Mouse (Mus musculus) midbrain, postnatal 0 days (tissue): ENCODE data around the gene Zfyve26. TPM values are rescaled to one million over a fixed set of nuclear protein-coding genes. Genes with fewer than 3 reads are reported as not detected.

Experiments
- ATAC-seq: fragments of 200-750 bp; cut with Nextera tagmentation; 2 replicates; pipeline ENCODE4 v1.8.0; 2017; ENCODE audit warnings: moderate number of reproducible peaks, mild to moderate bottlenecking, moderate TSS enrichment, moderate library complexity; ENCODE audit not compliant: low FRiP score
- DNase-seq: peaks from one replicate; pipeline ENCODE4 v3.0.0-alpha.2; 2015; ENCODE audit warnings: low spot score
- H3K27ac ChIP-seq: fragments of 300-500 bp; sonication (generic); 2 replicates; pipeline ENCODE4 v1.5.1; 2014; ENCODE audit warnings: low read depth, mild to moderate bottlenecking, low read length, mixed read lengths
- H3K27me3 ChIP-seq: fragments of 300-500 bp; sonication (generic); 2 replicates; pipeline ENCODE4 v1.6.1; 2014; ENCODE audit warnings: low read length, control low read depth, mixed read lengths; ENCODE audit not compliant: insufficient read depth
- H3K36me3 ChIP-seq: fragments of 300-500 bp; sonication (generic); 2 replicates; pipeline ENCODE4 v1.6.1; 2014; ENCODE audit warnings: low read length, control low read depth, mixed read lengths; ENCODE audit not compliant: insufficient read depth
- H3K4me1 ChIP-seq: fragments of 300-500 bp; sonication (generic); 2 replicates; pipeline ENCODE4 v1.6.1; 2014; ENCODE audit warnings: mild to moderate bottlenecking, control low read depth, antibody characterized with exemption, low read length, mixed read lengths; ENCODE audit not compliant: insufficient read depth
- H3K4me2 ChIP-seq: fragments of 300-500 bp; sonication (generic); 2 replicates; pipeline ENCODE4 v1.6.1; 2014; ENCODE audit warnings: low read depth, mild to moderate bottlenecking, low read length, mixed read lengths; ENCODE audit not compliant: poor library complexity, severe bottlenecking
- H3K4me3 ChIP-seq: fragments of 300-500 bp; sonication (generic); 2 replicates; pipeline ENCODE4 v1.5.1; 2014; ENCODE audit warnings: low read depth, mild to moderate bottlenecking, low read length, moderate library complexity
- H3K9ac ChIP-seq: fragments of 300-500 bp; sonication (generic); replicated peaks from 2 replicates; pipeline ENCODE4 v1.6.1; 2014; ENCODE audit warnings: mild to moderate bottlenecking, low read length, moderate library complexity, mixed read lengths; ENCODE audit not compliant: poor library complexity, severe bottlenecking
- H3K9me3 ChIP-seq: fragments of 300-500 bp; sonication (generic); 2 replicates; pipeline ENCODE4 v1.6.1; 2016; ENCODE audit warnings: low read length, control low read depth
- CTCF ChIP-seq: IDR thresholded peaks from 2 replicates; pipeline ENCODE4 v1.5.1; 2016; ENCODE audit warnings: antibody characterized with exemption, mild to moderate bottlenecking
- WGBS: fragments of 180-500 bp; shearing (Covaris S2); extraction: QIAGEN DNeasy Blood & Tissue Kit; methylation state at CpG from one replicate; pipeline ENCODE4 v1.1.7; 2014; 5-methylcytosine and 5-hydroxymethylcytosine counted together
- polyA plus RNA-seq: library from polyadenylated mRNA; unstranded; fragments of >200 nt; fragmentation: Nextera tagmentation; extraction: Ambion mirVana; gene quantifications from 2 replicates; pipeline ENCODE4 v1.2.1, GENCODE M21; 2015
- total RNA-seq: library from RNA; depleted of rRNA; stranded (reverse); fragments of >200 nt; gene quantifications from 2 replicates; pipeline ENCODE4 v1.2.3, GENCODE M21; 2014; rRNA removed

Gene Zfyve26
- total RNA-seq: 10.3 and 25.6 TPM in 2 replicates
- polyA plus RNA-seq: 4.3 and 6.2 TPM in 2 replicates

- ATAC-seq: peak; percentile 97
- peak; percentile 65 for TF ChIP-seq CTCF
- H3K36me3 ChIP-seq: peaks cover 4% of the 10 kb centered on the region; the same call in 1 of the 2 replicates
- under 1% methylated on average over 29 of the region's 29 CpGs for WGBS
- peak within 1 kb of the TSS; percentile 48; the same call in 1 of the 2 replicates for H3K27ac ChIP-seq
- peak within 1 kb of the TSS; percentile 85 for H3K4me2 ChIP-seq
- peak; percentile 98 for DNase-seq
- H3K4me3 ChIP-seq: peak within 1 kb of the TSS; percentile 51
- no peaks in the 10 kb centered on the region for H3K4me1 ChIP-seq
- H3K27me3 ChIP-seq: no peaks in the 10 kb centered on the region
- H3K9ac ChIP-seq: peak within 1 kb of the TSS; percentile 52
- H3K9me3 ChIP-seq: no peaks in the 10 kb centered on the region
Observed at GRCm38 (mm10) chr12:79296126-79296816, at the start of gene Zfyve26. Gene Zfyve26, minus strand, starts transcription at chr12:79296304.

- H3K9ac ChIP-seq: no peak overlapping the region
- no peak for TF ChIP-seq CTCF
- H3K9me3 ChIP-seq: no peaks in the 10 kb centered on the region
- ATAC-seq (no peak), DNase-seq (no peak)
- no peaks in the 10 kb centered on the region for H3K36me3 ChIP-seq
- no peaks in the 10 kb centered on the region for H3K4me1 ChIP-seq
- H3K27ac ChIP-seq: no peak overlapping the region
- 61% methylated on average over 6 of the region's 6 CpGs for WGBS
- no peaks in the 10 kb centered on the region for H3K27me3 ChIP-seq
- H3K4me2 ChIP-seq: no peak overlapping the region
- H3K4me3 ChIP-seq: no peak overlapping the region
Observed at GRCm38 (mm10) chr12:79341291-79341845, 45.3 kb upstream of the Zfyve26 start.

GRCm38 (mm10) chr12:79340513-79340912, 44.4 kb upstream of the Zfyve26 start:
- H3K27me3 ChIP-seq: no peaks in the 10 kb centered on the region
- no peaks in the 10 kb centered on the region for H3K36me3 ChIP-seq
- WGBS: 81% methylated on average over 6 of the region's 6 CpGs
- H3K4me3 ChIP-seq: no peak overlapping the region
- H3K27ac ChIP-seq: no peak overlapping the region
- no peaks in the 10 kb centered on the region for H3K9me3 ChIP-seq
- no peaks in the 10 kb centered on the region for H3K4me1 ChIP-seq
- TF ChIP-seq CTCF: no peak
- no peak overlapping the region for H3K9ac ChIP-seq
- no peak overlapping the region for H3K4me2 ChIP-seq
- DNase-seq: no peak
- no peak for ATAC-seq

GRCm38 (mm10) chr12:79338791-79339190, 42.7 kb upstream of the Zfyve26 start:
- Histone ChIP-seq H3K4me1 (no peaks in the 10 kb centered on the region), H3K4me2 (no peak overlapping the region), H3K27ac (no peak overlapping the region), H3K9ac (no peak overlapping the region), H3K36me3 (no peaks in the 10 kb centered on the region), H3K9me3 (no peaks in the 10 kb centered on the region), H3K4me3 (no peak overlapping the region), H3K27me3 (no peaks in the 10 kb centered on the region)
- WGBS: 87% methylated on average over 8 of the region's 8 CpGs
- ATAC-seq (no peak), DNase-seq (no peak)
- no peak for TF ChIP-seq CTCF

GRCm38 (mm10) chr12:79331722-79332121, 35.6 kb upstream of the Zfyve26 start:
- H3K36me3 ChIP-seq: no peaks in the 10 kb centered on the region
- no peak overlapping the region for H3K4me2 ChIP-seq
- no peaks in the 10 kb centered on the region for H3K27me3 ChIP-seq
- no peak overlapping the region for H3K27ac ChIP-seq
- no peak overlapping the region for H3K9ac ChIP-seq
- no peaks in the 10 kb centered on the region for H3K4me1 ChIP-seq
- TF ChIP-seq CTCF: no peak
- no peaks in the 10 kb centered on the region for H3K9me3 ChIP-seq
- H3K4me3 ChIP-seq: no peak overlapping the region
- ATAC-seq: no peak
- WGBS: 92% methylated on average over 4 of the region's 4 CpGs
- no peak for DNase-seq

GRCm38 (mm10) chr12:79330571-79330970, 34.5 kb upstream of the Zfyve26 start:
- H3K4me3 ChIP-seq: no peak overlapping the region
- TF ChIP-seq CTCF: no peak
- H3K27ac ChIP-seq: no peak overlapping the region
- H3K9ac ChIP-seq: no peak overlapping the region
- no peak overlapping the region for H3K4me2 ChIP-seq
- H3K27me3 ChIP-seq: no peaks in the 10 kb centered on the region
- WGBS: 83% methylated on average over 2 of the region's 2 CpGs
- ATAC-seq (no peak), DNase-seq (no peak)
- H3K9me3 ChIP-seq: no peaks in the 10 kb centered on the region
- H3K36me3 ChIP-seq: no peaks in the 10 kb centered on the region
- no peaks in the 10 kb centered on the region for H3K4me1 ChIP-seq
